Mouse (Mus musculus): ENCODE measurements at regions not wholly inside any gene's neighbourhood (a gene's known extent, or its start where the extent isn't known, plus 50 kb on each side); places are given as distances from the start of the nearest gene placed in this dataset.
A peak's percentile ranks its signal among the peaks of the same experiment; 100 is the strongest.

DNA sequence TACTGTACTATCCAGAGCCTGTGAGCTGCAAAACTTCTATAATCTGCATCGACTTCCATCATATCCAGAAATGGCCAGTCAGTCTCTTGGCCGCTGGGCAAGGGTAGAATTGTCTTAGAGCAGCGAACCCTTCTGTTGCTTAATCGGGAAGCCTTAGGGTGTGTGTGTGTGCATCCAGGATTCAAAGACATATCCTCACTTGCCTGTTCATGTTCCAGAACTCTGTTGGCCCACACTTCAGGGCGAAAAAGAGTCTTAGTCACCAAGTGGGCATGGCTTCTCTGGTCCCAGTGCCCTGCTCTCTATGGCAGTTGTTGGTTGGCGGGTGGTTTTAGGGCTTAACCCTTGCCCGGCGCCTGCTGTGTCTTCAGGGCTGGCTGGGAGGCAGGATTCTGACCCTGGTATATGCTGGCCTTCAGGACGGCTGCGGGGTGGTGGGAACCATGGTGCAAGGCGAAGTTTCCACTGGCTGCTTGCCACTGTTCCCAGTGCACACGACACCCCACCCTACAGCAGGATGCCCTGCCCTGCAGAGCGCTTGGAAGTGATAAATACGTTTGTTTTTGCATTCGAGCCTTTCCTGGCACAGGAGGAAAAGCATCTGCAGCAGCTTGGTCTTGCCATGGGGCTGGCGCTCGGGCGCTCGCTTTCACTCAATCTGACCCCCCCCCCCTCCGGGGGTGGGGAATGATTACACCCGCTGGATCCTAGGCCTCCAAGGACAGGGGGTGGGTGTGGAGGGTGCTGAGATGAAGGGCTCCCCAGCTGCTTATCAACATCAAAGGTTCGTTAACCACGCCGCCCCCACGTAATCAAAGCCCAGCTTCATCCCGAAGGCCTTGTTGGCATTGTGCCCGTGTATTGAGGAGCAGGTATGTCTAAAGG, 54.9 kb upstream of the Itga6 start:
- DNase-seq (ENCODE audit: low spot score): peak; percentile 84

DNA sequence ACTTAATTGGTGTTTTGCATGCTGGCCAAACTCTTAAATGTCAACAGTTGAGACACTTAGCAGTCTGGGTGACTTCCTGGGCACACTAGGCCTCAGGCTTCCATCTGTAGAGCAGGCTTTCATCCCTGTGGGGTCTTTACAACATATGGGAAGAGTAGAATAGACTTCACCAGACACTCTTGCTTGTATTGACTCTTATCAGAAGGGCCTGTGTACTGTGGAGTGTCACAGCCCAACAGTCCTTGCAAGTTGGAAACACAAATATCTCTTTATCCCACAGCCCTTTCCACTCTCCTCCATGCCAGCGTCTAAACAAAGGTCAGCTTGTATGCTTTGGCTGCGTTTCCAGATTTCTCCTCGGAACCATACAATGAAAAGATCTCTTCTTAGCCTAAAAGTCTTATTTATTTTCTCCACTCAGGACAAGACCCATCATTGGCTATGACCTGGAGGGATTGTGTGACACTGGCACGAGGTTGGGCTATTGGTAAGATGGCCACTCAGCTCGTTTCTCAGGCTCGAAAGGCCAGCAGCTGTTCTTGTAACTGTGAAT, 50.6 kb upstream of the Itga6 start:
- no peak for DNase-seq (ENCODE audit: low spot score)
